Mouse (Mus musculus) embryonic facial prominence, embryonic 15.5 days (tissue): ENCODE data around the gene Itgb2. TPM values are rescaled to one million over a fixed set of nuclear protein-coding genes. Genes with fewer than 3 reads are reported as not detected.

Experiments used
- ATAC-seq: fragments of 200-750 bp; cut with Nextera tagmentation; 2 replicates; pipeline ENCODE4 v1.8.0; 2017; ENCODE audit warnings: low read depth, moderate TSS enrichment; ENCODE audit not compliant: insufficient number of reproducible peaks, low FRiP score, low TSS enrichment
- H3K27ac ChIP-seq: fragments of 300-500 bp; sonication (generic); replicated peaks from 2 replicates; pipeline ENCODE4 v1.5.1; 2015; ENCODE audit warnings: mild to moderate bottlenecking, inconsistent platforms
- H3K27me3 ChIP-seq: fragments of 300-500 bp; sonication (generic); 2 replicates; pipeline ENCODE4 v1.6.1; 2015; ENCODE audit warnings: inconsistent platforms
- H3K36me3 ChIP-seq: fragments of 300-500 bp; sonication (generic); 2 replicates; pipeline ENCODE4 v1.6.1; 2015; ENCODE audit warnings: mild to moderate bottlenecking, inconsistent platforms
- H3K4me1 ChIP-seq: fragments of 300-500 bp; sonication (generic); 2 replicates; pipeline ENCODE4 v1.6.1; 2015; ENCODE audit warnings: inconsistent platforms
- H3K4me2 ChIP-seq: fragments of 300-500 bp; sonication (generic); replicated peaks from 2 replicates; pipeline ENCODE4 v1.6.1; 2015; ENCODE audit warnings: mild to moderate bottlenecking, inconsistent platforms
- H3K4me3 ChIP-seq: fragments of 300-500 bp; sonication (generic); replicated peaks from 2 replicates; pipeline ENCODE4 v1.5.1; 2015; ENCODE audit warnings: mild to moderate bottlenecking, inconsistent platforms
- H3K9ac ChIP-seq: fragments of 300-500 bp; sonication (generic); 2 replicates; pipeline ENCODE4 v1.6.1; 2015; ENCODE audit warnings: inconsistent platforms
- H3K9me3 ChIP-seq: fragments of 300-500 bp; sonication (generic); replicated peaks from 2 replicates; pipeline ENCODE4 v1.6.1; 2016; ENCODE audit warnings: inconsistent platforms
- WGBS: fragments of 180-500 bp; shearing (Covaris S2); methylation state at CpG from one replicate; pipeline ENCODE4 v1.1.7; 2015; 5-methylcytosine and 5-hydroxymethylcytosine counted together
- polyA plus RNA-seq: library from polyadenylated mRNA; unstranded; fragments of >200 nt; fragmentation: Nextera tagmentation; extraction: Ambion mirVana; gene quantifications from 2 replicates; pipeline ENCODE4 v1.2.1, GENCODE M21; 2015

The Itgb2 gene
- 2.8 and 3.3 TPM in 2 replicates for polyA plus RNA-seq

DNA sequence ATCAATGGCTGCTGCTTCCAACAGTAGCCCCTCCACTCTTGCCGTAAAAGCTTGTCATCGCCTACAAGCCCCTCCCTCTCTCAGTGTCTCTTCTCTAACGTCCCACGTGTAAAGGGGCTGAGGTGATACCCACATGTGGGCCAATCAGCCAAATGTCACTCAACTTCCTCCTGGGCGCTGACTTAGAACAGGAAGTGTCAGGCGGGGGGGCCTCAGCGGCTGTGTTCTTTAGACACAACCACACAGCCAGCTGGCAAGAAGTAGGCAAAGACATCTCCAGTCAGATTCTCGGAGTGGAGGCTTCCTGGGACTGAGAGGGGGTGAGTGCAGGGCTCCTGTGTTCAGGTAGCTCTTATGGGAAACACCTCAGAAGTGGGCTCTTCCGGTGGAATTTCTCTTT lies at the start of gene Itgb2:
Gene Itgb2, plus strand, starts transcription at position 113 of the 400 bp plus-strand sequence.
- Histone ChIP-seq H3K9ac (no peak within 1 kb of the TSS), H3K4me1 (no peaks in the 10 kb centered on the region), H3K4me2 (no peak within 1 kb of the TSS), H3K36me3 (no peaks in the 10 kb centered on the region), H3K9me3 (no peaks in the 10 kb centered on the region), H3K4me3 (no peak within 1 kb of the TSS), H3K27me3 (no peaks in the 10 kb centered on the region), H3K27ac (no peak within 1 kb of the TSS)
- no peak for ATAC-seq
- WGBS: 64% methylated on average over 9 of the region's 9 CpGs

DNA sequence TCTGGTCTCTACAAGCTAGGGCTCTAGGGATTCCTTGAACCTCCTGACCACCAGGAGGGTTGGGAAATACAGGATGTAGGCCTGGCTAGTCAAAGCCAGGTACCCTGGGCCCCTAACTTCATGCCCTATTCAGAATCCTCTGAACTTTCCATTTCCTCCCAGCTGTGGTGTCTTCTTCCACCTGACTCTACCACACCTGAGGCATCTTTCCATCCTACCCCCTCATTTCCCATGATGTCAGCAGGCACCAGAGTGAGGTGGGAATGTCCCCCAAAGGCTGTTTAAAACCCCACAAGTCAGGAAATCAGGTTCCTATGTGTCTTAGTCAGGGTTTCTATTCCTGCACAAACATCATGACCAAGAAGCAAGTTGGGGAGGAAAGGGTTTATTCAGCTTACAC lies 48.2 kb upstream of the Itgb2 start:
- no peak for ATAC-seq
- Histone ChIP-seq H3K27me3 (no peaks in the 10 kb centered on the region), H3K36me3 (peaks cover 6% of the 10 kb centered on the region; the same call in 1 of the 2 replicates), H3K9ac (no peak overlapping the region), H3K9me3 (no peaks in the 10 kb centered on the region), H3K4me1 (peaks cover 15% of the 10 kb centered on the region), H3K4me3 (no peak overlapping the region), H3K27ac (no peak overlapping the region), H3K4me2 (no peak overlapping the region)

DNA sequence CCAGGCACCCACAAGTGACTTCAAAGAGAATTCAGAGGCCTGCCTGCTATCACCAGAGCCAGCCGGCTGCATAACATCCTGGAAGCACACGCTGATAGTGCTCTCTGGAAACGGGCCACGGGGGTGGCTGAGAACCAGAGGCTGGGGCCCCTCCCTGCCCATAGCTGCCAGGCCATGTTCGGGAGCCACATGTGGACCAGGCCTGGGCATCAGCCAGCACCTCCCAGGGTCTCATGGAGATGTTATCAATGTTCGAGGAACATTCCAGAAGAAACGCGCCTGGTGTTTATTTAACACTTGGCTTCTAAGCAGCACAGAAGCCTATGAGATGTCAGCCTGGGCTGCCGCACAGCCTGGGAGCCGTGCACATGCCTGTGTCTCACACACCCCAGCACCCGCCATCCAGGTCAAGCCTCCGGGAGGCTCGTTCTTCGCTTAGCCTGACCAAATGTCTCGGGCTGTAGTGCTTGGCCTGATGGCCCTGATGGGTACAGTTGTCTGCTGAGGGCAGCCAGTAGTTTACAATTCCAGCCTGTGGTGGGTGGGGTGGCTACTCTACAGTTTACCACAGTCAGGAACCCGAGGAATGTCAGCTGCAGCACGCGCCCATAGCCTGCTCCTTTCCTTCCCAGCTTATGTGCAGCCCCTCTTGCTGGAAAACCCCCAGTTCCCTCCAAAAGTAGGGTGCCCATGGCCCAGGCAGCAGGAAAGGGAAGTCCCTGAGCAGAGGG lies 45.7 kb upstream of the Itgb2 start:
- 37% methylated on average over 18 of the region's 18 CpGs for WGBS
- peaks cover 32% of the 10 kb centered on the region for H3K36me3 ChIP-seq
- peak overlapping the region; percentile 78 for H3K27ac ChIP-seq
- no peak overlapping the region for H3K9ac ChIP-seq
- peaks cover 15% of the 10 kb centered on the region for H3K4me1 ChIP-seq
- no peak overlapping the region for H3K4me3 ChIP-seq
- peak; percentile 35 for ATAC-seq
- H3K9me3 ChIP-seq: no peaks in the 10 kb centered on the region
- no peak overlapping the region for H3K4me2 ChIP-seq
- no peaks in the 10 kb centered on the region for H3K27me3 ChIP-seq

DNA sequence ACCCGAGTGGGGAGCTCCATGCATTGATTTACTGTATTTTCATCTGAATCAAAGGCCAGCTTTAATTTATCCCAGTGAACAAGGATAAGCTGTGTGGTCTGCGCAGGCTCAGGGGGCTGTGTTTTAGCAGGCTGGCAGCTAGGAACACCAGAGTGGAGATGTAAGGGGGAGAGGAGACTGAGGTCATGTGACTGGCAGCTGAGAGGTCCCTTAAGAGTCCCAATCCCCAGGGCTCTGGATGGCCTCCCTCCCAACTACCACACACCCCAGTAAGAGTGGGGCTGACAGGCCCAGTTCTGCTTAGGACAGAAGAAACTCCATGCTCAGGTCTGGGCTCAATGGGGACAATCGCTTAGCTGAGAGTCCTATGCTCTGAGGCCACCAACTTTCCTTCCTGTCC lies 44.3 kb upstream of the Itgb2 start:
- Histone ChIP-seq H3K4me2 (no peak overlapping the region), H3K27ac (no peak overlapping the region), H3K9me3 (no peaks in the 10 kb centered on the region), H3K4me1 (peaks cover 15% of the 10 kb centered on the region), H3K9ac (no peak overlapping the region), H3K36me3 (peaks cover 44% of the 10 kb centered on the region), H3K27me3 (no peaks in the 10 kb centered on the region), H3K4me3 (no peak overlapping the region)
- ATAC-seq: no peak
- 67% methylated on average over 3 of the region's 3 CpGs for WGBS

DNA sequence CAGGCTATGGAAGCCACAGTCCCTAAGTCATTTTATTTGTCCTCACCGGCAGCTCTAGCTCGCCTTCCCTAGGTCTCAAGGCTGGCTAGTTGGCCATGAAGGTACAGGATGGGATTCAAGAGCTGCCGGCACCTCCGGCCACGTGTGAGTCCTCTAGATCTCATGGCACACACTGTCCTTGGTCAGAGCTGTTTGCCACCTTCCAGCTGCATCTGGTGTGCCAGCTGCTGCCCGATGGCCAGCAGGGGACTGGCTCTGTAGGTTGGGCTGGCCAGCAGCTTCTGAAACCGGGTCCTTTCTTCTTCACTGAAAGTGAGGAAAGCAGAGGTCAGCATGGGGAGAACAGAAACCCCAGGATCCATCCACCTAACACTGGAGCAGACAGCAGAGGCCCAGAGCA lies 41.9 kb upstream of the Itgb2 start:
- no peak for ATAC-seq
- Histone ChIP-seq H3K27ac (no peak overlapping the region), H3K9me3 (no peaks in the 10 kb centered on the region), H3K36me3 (peaks cover 60% of the 10 kb centered on the region), H3K4me2 (no peak overlapping the region), H3K9ac (no peak overlapping the region), H3K27me3 (no peaks in the 10 kb centered on the region), H3K4me3 (no peak overlapping the region), H3K4me1 (peaks cover 20% of the 10 kb centered on the region)
- WGBS: 95% methylated on average over 7 of the region's 7 CpGs

DNA sequence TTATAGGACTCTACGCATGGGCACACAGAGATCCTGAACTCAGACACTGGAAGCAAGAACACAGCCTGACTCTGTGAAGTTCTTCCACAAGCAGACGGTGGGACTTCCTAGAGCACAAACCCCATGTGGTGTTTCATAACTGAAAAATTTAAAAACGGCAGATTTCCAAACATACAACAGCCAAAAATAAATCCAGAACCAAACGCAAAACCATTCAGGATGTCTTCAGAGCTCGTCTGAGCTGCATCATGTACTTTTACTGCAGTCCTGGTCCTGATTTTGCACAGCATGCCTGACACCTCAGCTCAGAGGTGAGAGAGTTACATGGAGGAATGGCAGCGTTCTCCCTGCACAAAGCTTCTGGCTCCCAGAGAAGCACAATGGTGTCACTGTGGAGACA lies 38.5 kb upstream of the Itgb2 start:
- H3K36me3 ChIP-seq: peaks cover 77% of the 10 kb centered on the region

DNA sequence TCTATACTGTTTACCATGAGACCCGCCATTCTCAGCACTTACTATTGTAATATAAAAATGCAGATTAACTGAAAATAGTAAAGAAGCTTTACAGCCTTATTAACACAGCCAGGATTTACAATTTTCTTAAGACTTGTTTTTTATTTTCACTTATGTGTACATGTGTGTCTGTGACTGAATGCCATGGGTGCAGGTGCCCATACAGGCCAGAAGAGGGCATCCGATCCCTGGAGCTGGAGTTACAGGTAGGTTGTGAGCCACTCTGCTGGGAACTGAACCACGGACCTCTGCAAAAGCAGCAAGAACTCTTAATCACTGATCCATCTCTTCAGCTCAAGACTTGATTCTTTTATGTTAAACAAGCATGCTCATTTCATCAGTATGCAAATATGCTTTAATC lies 37.2 kb upstream of the Itgb2 start:
- Histone ChIP-seq H3K4me3 (no peak overlapping the region), H3K36me3 (peaks cover 71% of the 10 kb centered on the region), H3K9ac (no peak overlapping the region), H3K27me3 (no peaks in the 10 kb centered on the region), H3K9me3 (no peaks in the 10 kb centered on the region), H3K4me2 (no peak overlapping the region), H3K27ac (no peak overlapping the region), H3K4me1 (peaks cover 5% of the 10 kb centered on the region; the same call in 1 of the 2 replicates)
- ATAC-seq: no peak
- WGBS: 93% methylated on average over 3 of the region's 3 CpGs

More for the DNA sequence above, 38.5 kb upstream of the Itgb2 start:
- Histone ChIP-seq H3K9ac (no peak overlapping the region), H3K27me3 (no peaks in the 10 kb centered on the region), H3K4me1 (peaks cover 5% of the 10 kb centered on the region; the same call in 1 of the 2 replicates), H3K9me3 (no peaks in the 10 kb centered on the region), H3K27ac (no peak overlapping the region), H3K4me3 (no peak overlapping the region), H3K4me2 (no peak overlapping the region)
- 73% methylated on average over 6 of the region's 6 CpGs for WGBS
- ATAC-seq: no peak

DNA sequence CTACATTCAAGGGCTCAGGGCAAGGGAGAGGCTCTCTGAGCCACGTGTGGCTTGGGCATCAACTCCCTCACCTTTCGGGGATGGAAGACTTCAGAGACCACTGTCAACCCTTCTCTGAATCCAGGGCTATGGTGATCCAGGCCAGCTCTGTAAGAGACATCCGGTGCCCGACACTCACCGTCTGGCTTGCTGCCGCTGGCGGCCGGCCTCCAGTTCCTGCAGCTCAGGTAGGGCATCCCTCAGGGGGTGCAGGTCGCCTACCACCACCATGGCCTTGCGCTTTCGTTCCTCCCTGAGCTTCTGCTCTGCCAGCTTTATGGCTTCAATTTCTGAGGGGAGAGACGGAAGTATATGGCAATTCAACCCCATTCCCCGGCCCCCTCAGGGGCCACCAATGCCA lies 32.9 kb upstream of the Itgb2 start:
- Histone ChIP-seq H3K4me3 (no peak overlapping the region), H3K36me3 (peaks cover 51% of the 10 kb centered on the region), H3K4me2 (no peak overlapping the region), H3K9ac (no peak overlapping the region), H3K27ac (no peak overlapping the region), H3K27me3 (no peaks in the 10 kb centered on the region), H3K9me3 (no peaks in the 10 kb centered on the region), H3K4me1 (no peaks in the 10 kb centered on the region; the same call in 1 of the 2 replicates)
- no peak; the same call in 1 of the 2 replicates for ATAC-seq
- WGBS: 90% methylated on average over 13 of the region's 13 CpGs

DNA sequence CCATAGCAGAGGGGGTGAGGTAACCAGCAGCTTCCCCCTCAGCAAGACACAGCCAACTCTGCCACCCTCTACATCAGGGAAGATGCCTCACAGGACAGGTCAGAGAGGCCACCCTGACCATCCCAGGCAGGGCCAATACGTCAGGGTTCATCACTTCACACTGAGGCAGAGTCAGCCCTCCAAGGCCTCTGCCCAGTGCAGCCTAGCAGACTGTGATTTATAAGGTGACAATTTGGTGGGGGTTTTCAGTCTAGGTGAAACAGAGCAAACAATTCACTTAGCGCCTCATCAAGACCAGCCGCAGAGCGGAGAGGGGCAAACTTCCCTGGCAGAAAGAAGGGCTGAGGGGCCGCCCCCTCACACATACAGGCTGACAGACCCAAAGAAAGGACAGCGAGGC lies 31.8 kb upstream of the Itgb2 start:
- H3K4me1 ChIP-seq: no peaks in the 10 kb centered on the region; the same call in 1 of the 2 replicates
- no peak overlapping the region for H3K9ac ChIP-seq
- H3K27me3 ChIP-seq: no peaks in the 10 kb centered on the region
- no peak overlapping the region for H3K4me2 ChIP-seq
- no peak for ATAC-seq
- no peaks in the 10 kb centered on the region for H3K9me3 ChIP-seq
- H3K27ac ChIP-seq: no peak overlapping the region
- 90% methylated on average over 6 of the region's 6 CpGs for WGBS
- H3K36me3 ChIP-seq: peaks cover 49% of the 10 kb centered on the region
- no peak overlapping the region for H3K4me3 ChIP-seq

DNA sequence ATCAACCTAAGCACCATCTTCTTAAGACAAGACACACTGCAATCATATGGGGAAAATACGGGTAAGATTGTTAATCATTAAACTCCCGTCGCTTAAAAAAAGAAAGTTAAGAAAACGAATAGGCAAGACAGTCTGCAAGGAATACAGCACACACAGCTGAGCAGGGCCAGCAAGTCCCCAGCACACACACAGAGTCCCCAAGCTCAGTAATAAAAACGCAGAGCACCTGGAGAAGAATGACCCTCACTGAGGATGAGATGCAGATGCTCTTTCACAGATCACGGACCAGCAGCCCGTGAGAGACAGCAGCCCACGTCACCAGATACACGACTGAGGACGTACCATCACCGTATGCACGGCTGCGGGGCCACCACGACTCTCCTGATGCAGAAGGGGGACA lies 29.4 kb upstream of the Itgb2 start:
- no peak overlapping the region for H3K27ac ChIP-seq
- H3K4me2 ChIP-seq: no peak overlapping the region
- no peaks in the 10 kb centered on the region; the same call in 1 of the 2 replicates for H3K4me1 ChIP-seq
- WGBS: 87% methylated on average over 14 of the region's 14 CpGs
- no peak for ATAC-seq
- no peak overlapping the region for H3K9ac ChIP-seq
- H3K27me3 ChIP-seq: no peaks in the 10 kb centered on the region
- no peak overlapping the region for H3K4me3 ChIP-seq
- H3K36me3 ChIP-seq: peaks cover 51% of the 10 kb centered on the region
- H3K9me3 ChIP-seq: no peaks in the 10 kb centered on the region

DNA sequence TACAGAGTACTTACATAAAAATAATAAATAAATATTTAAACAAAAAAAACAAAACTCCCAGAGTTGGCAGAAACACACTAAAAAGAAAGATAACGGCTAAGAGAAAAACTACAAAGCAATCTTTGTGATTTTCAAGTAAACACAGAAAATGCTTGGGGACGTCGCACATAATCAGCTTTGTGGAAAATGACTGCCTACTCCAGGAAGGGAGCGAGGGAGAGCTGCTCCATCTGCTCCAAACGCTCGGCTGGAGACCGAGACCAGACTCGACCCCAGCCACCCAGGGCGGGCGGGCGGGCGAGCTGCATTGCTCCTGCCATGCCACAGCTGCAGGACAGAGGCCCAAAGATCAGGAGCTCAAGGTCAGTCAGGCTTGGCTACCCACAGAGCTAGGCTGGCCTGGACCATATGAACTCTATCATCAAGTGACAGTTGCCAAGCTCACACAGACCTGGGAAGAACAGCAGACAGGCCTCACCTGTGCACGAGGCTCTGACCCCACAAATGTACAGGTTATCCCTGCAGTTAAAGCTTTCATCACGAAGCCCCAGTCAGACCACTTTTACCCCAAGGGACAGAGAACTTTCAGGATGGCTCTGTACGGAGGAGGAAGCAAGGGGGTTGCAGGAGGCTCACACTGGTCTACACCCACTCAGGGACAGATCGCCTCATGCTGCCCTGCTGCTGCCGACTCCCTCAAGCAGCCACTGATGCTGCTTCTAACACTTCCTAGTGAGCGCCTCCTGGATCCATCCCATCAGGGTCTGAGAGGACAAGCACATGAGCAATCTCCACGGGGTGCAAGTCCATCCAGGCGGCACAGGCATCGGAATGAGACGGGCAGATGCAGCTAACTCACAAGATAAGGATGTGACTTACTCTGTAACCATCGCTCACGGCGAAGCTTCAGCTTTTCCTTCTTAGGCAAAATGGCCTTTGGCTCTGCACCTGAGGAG lies 26.8 kb upstream of the Itgb2 start:
- Histone ChIP-seq H3K36me3 (peaks cover 67% of the 10 kb centered on the region), H3K4me3 (no peak overlapping the region), H3K27me3 (no peaks in the 10 kb centered on the region), H3K9me3 (no peaks in the 10 kb centered on the region), H3K4me1 (no peaks in the 10 kb centered on the region; the same call in 1 of the 2 replicates), H3K4me2 (no peak overlapping the region), H3K9ac (no peak overlapping the region), H3K27ac (no peak overlapping the region)
- no peak for ATAC-seq
- 92% methylated on average over 25 of the region's 25 CpGs for WGBS
